Mouse (Mus musculus) stomach, embryonic 14.5 days (tissue): ENCODE results near the gene Clip1. TPM values are rescaled to one million over a fixed set of nuclear protein-coding genes. Genes with fewer than 3 reads are reported as not detected.

Experiments used
- ATAC-seq: fragments of 200-750 bp; cut with Nextera tagmentation; 2 replicates; pipeline ENCODE4 v1.8.0; 2017; ENCODE audit warnings: low read depth, moderate TSS enrichment; ENCODE audit not compliant: insufficient number of reproducible peaks, insufficient read depth, low FRiP score
- H3K27ac ChIP-seq: fragments of 300-500 bp; sonication (generic); 2 replicates; pipeline ENCODE4 v1.5.1; 2014; ENCODE audit warnings: mild to moderate bottlenecking, low read length, moderate library complexity, mixed read lengths
- H3K27me3 ChIP-seq: fragments of 300-500 bp; sonication (generic); 2 replicates; pipeline ENCODE4 v1.6.1; 2014; ENCODE audit warnings: low read length, control low read depth, mixed read lengths; ENCODE audit not compliant: control insufficient read depth, insufficient read depth
- H3K36me3 ChIP-seq: fragments of 300-500 bp; sonication (generic); 2 replicates; pipeline ENCODE4 v1.6.1; 2014; ENCODE audit warnings: mild to moderate bottlenecking, control low read depth, low read length, moderate library complexity, mixed read lengths; ENCODE audit not compliant: control insufficient read depth, insufficient read depth
- H3K4me1 ChIP-seq: fragments of 300-500 bp; sonication (generic); 2 replicates; pipeline ENCODE4 v1.6.1; 2014; ENCODE audit warnings: low read length, control low read depth, mixed read lengths; ENCODE audit not compliant: control insufficient read depth, insufficient read depth
- H3K4me2 ChIP-seq: fragments of 300-500 bp; sonication (generic); replicated peaks from 2 replicates; pipeline ENCODE4 v1.6.1; 2014; ENCODE audit warnings: low read depth, low read length, control low read depth
- H3K4me3 ChIP-seq: fragments of 300-500 bp; sonication (generic); 2 replicates; pipeline ENCODE4 v1.5.1; 2014; ENCODE audit warnings: low read depth, low read length, control low read depth
- H3K9ac ChIP-seq: fragments of 300-500 bp; sonication (generic); replicated peaks from 2 replicates; pipeline ENCODE4 v1.6.1; 2014; ENCODE audit warnings: low read depth, mild to moderate bottlenecking, control low read depth, low read length, moderate library complexity, mixed read lengths
- H3K9me3 ChIP-seq: fragments of 300-500 bp; sonication (generic); 2 replicates; pipeline ENCODE4 v1.6.1; 2016; ENCODE audit warnings: low read depth, low read length, control low read depth; ENCODE audit not compliant: control insufficient read depth
- WGBS: fragments of 180-500 bp; shearing (Covaris S2); extraction: QIAGEN DNeasy Blood & Tissue Kit; methylation state at CpG from one replicate; pipeline ENCODE4 v1.1.7; 2014; 5-methylcytosine and 5-hydroxymethylcytosine counted together
- polyA plus RNA-seq: library from polyadenylated mRNA; unstranded; fragments of >200 nt; fragmentation: Nextera tagmentation; extraction: Ambion mirVana; gene quantifications from 2 replicates; pipeline ENCODE4 v1.2.1, GENCODE M21; 2014

Clip1 gene
- polyA plus RNA-seq, 1 experiment from 2014 or later = 39.5 TPM

GRCm38 (mm10) chr5:123641259-123641900 is 43.0 kb downstream of the Clip1 start:
- Histone ChIP-seq H3K36me3 (peaks cover 40% of the 10 kb centered on the region), H3K4me2 (no peak overlapping the region), H3K4me3 (no peak overlapping the region), H3K9me3 (no peaks in the 10 kb centered on the region), H3K27me3 (no peaks in the 10 kb centered on the region), H3K27ac (no peak overlapping the region), H3K9ac (no peak overlapping the region), H3K4me1 (no peaks in the 10 kb centered on the region)
- 81% methylated on average over 7 of the region's 7 CpGs for WGBS
- no peak for ATAC-seq

GRCm38 (mm10) chr5:123640181-123640580 is 44.2 kb downstream of the Clip1 start:
- no peaks in the 10 kb centered on the region for H3K4me1 ChIP-seq
- H3K4me2 ChIP-seq = no peak overlapping the region
- peaks cover 32% of the 10 kb centered on the region for H3K36me3 ChIP-seq
- 88% methylated on average over 9 of the region's 9 CpGs for WGBS
- H3K9ac ChIP-seq = no peak overlapping the region
- no peak for ATAC-seq
- no peak overlapping the region for H3K27ac ChIP-seq
- H3K4me3 ChIP-seq = no peak overlapping the region
- no peaks in the 10 kb centered on the region for H3K27me3 ChIP-seq
- no peaks in the 10 kb centered on the region for H3K9me3 ChIP-seq

DNA sequence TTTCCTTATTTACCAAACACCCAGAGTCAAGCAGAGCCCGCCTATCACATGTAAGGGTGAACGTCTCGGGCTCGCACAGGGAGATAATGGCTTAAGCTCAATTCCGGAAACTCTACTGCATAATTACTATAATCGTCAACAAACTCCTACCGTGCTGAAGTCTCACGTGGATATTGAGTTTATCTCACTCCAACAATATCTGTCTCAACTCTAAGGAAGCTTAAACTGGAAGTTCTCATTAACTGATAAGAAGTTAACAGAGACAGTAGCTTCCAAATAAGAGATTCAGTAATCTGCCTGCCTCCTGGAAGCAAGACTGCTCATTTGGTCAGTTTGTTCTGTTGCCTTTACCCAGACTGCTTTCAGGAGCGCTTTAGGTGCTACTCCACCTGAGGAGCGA is 53.2 kb downstream of the Clip1 start:
- peaks cover 14% of the 10 kb centered on the region for H3K36me3 ChIP-seq
- no peaks in the 10 kb centered on the region for H3K4me1 ChIP-seq
- H3K27ac ChIP-seq = no peak overlapping the region
- no peak overlapping the region for H3K9ac ChIP-seq
- WGBS = 89% methylated on average over 10 of the region's 10 CpGs
- no peak for ATAC-seq
- H3K9me3 ChIP-seq = no peaks in the 10 kb centered on the region
- H3K4me2 ChIP-seq = no peak overlapping the region
- H3K4me3 ChIP-seq = no peak overlapping the region
- no peaks in the 10 kb centered on the region for H3K27me3 ChIP-seq

- Histone ChIP-seq H3K4me1 (no peaks in the 10 kb centered on the region), H3K36me3 (peaks cover 19% of the 10 kb centered on the region), H3K27me3 (no peaks in the 10 kb centered on the region), H3K4me2 (no peak overlapping the region), H3K9me3 (no peaks in the 10 kb centered on the region), H3K27ac (no peak overlapping the region), H3K9ac (no peak overlapping the region), H3K4me3 (no peak overlapping the region)
- 0 out of 2 replicates have a peak, but pooled peaks have one; percentile 53 for ATAC-seq
- 30% methylated on average over 8 of the region's 8 CpGs for WGBS
Observed at GRCm38 (mm10) chr5:123626631-123627030, 57.8 kb downstream of the Clip1 start.

GRCm38 (mm10) chr5:123622421-123622820 is 62.0 kb downstream of the Clip1 start:
- peaks cover 11% of the 10 kb centered on the region for H3K36me3 ChIP-seq
- WGBS = 78% methylated on average over 13 of the region's 13 CpGs

DNA sequence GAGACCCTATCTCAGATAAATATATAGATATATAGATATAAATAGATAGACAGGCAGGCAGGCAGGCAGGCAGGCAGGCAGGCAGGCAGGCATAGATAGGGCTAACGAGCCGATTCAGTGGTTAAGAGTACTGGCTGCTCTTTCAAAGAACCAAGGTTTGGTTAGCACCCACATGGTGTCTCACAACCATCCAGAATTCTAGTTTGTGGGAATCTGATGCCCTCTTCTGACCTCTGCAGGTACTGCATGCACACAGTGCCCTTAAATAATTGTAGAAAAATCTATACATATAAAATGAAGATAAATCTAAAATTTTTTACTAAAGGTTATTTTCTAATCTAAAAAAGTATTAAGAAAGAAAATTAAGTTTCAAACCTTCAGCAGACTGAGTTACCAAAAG is 65.9 kb downstream of the Clip1 start:
- Histone ChIP-seq H3K27me3 (no peaks in the 10 kb centered on the region), H3K4me3 (no peak overlapping the region), H3K36me3 (peaks cover 34% of the 10 kb centered on the region), H3K4me1 (no peaks in the 10 kb centered on the region), H3K9ac (no peak overlapping the region), H3K27ac (no peak overlapping the region), H3K9me3 (no peaks in the 10 kb centered on the region), H3K4me2 (no peak overlapping the region)
- no peak for ATAC-seq
- WGBS = 80% methylated on average over 2 of the region's 2 CpGs

More at GRCm38 (mm10) chr5:123622421-123622820, 62.0 kb downstream of the Clip1 start:
- no peak overlapping the region for H3K27ac ChIP-seq
- H3K4me2 ChIP-seq = no peak overlapping the region
- ATAC-seq = no peak
- H3K9me3 ChIP-seq = no peaks in the 10 kb centered on the region
- H3K4me3 ChIP-seq = no peak overlapping the region
- no peaks in the 10 kb centered on the region for H3K4me1 ChIP-seq
- no peaks in the 10 kb centered on the region for H3K27me3 ChIP-seq
- no peak overlapping the region for H3K9ac ChIP-seq

DNA sequence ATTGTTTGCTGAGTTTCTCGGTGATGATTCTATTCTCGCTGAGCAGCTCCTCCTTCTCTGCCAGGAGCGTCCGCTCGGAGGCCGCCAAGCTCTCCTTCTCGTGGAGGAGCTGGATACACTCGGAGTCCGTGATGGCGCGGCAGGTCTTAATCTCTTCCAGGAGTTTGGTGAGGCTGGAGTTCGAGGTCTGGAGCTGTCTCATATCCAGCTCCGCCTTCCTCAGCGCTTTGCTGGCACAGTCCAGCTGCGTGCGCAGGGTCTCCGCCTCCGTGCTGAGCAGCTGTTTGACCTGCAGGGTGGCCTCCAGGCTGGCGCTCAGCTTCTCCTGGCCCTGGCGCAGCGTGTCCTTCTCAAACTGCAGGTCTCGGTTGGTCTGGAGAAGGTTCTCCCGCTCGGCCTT is 70.2 kb downstream of the Clip1 start:
- H3K27me3 ChIP-seq = no peaks in the 10 kb centered on the region
- 93% methylated on average over 24 of the region's 24 CpGs for WGBS

GRCm38 (mm10) chr5:123609843-123610242 is 74.6 kb downstream of the Clip1 start:
- H3K4me3 ChIP-seq = no peak overlapping the region
- 33% methylated on average over 4 of the region's 4 CpGs for WGBS
- H3K36me3 ChIP-seq = peaks cover 57% of the 10 kb centered on the region
- no peak overlapping the region for H3K4me2 ChIP-seq
- H3K9me3 ChIP-seq = no peaks in the 10 kb centered on the region
- H3K27me3 ChIP-seq = no peaks in the 10 kb centered on the region
- H3K4me1 ChIP-seq = no peaks in the 10 kb centered on the region
- H3K27ac ChIP-seq = no peak overlapping the region
- no peak overlapping the region for H3K9ac ChIP-seq
- no peak for ATAC-seq

More for the DNA sequence above, 70.2 kb downstream of the Clip1 start:
- H3K4me3 ChIP-seq = no peak overlapping the region
- H3K36me3 ChIP-seq = peaks cover 44% of the 10 kb centered on the region
- no peak overlapping the region for H3K4me2 ChIP-seq
- H3K9me3 ChIP-seq = no peaks in the 10 kb centered on the region
- no peak overlapping the region for H3K27ac ChIP-seq
- ATAC-seq = no peak
- no peak overlapping the region for H3K9ac ChIP-seq
- H3K4me1 ChIP-seq = no peaks in the 10 kb centered on the region

- ATAC-seq = no peak
- H3K9ac ChIP-seq = no peak overlapping the region
- H3K4me1 ChIP-seq = no peaks in the 10 kb centered on the region
- H3K27ac ChIP-seq = no peak overlapping the region
- no peaks in the 10 kb centered on the region for H3K27me3 ChIP-seq
- 86% methylated on average over 7 of the region's 7 CpGs for WGBS
- no peak overlapping the region for H3K4me2 ChIP-seq
- no peak overlapping the region for H3K4me3 ChIP-seq
- H3K36me3 ChIP-seq = peaks cover 53% of the 10 kb centered on the region
- H3K9me3 ChIP-seq = no peaks in the 10 kb centered on the region
Observed at GRCm38 (mm10) chr5:123609416-123609815, 75.0 kb downstream of the Clip1 start.
